Comparison of ENCODE assay signal across 9 mouse cellular contexts in the genomic region with DNA sequence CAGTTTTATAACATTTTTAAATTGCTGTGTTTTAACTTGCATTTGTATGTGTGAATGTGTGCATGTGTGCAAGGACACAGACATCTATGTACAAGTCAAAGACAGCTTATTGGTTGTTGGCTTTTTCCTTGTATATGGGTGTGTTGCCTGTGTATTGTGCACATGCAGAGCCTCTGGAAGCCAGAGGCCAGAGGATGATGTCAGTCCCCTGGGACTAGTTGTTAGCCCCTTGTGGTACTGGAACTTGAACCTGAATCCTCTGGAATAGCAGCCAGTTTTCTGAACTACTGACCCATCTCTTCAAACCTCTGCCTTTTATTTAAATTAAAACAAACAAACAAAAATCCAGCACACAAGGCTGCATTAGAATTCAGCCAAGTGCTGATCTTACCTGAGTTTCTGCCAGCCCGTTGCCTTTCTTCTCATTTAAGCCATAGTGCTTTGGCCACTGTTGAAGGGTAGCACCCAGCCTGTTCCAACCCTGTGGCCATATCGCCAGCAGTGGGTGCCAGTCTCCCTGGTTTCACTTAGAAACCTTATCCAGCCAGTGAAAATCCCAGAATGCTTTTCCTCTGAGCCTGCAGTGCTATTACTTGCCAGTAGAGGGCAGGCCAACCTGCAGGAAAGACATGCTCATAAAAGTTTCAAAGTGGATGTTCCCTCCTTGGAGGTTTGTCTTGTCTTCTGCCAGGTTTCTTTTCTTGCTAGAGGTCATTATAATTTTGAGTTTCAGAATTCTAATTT. TPM values are rescaled to one million over a fixed set of nuclear protein-coding genes. Genes with fewer than 3 reads are reported as not detected.
DNase-seq lines count a peak whose midpoint lies in the region; ATAC-seq and TF ChIP-seq lines count a peak whose summit lies in the region.
"Had no signal": no experiment of that assay in that cellular context is flagged by ENCODE, and none has a peak within 500 bp of the region (broad histone marks: within the 10 kb centered on the region; RNA-seq: fewer than 3 reads in every experiment).

No protein-coding gene starts in this region.

- TF ChIP-seq CTCF in E14TG2a.4 (conservative IDR thresholded peaks at IDR 0.05; ENCODE audit: low read length) = peak; percentile 99
- peak; percentile 98 for TF ChIP-seq CTCF in liver, postnatal 0 days (IDR thresholded peaks at IDR 0.05; ENCODE audit: low read depth)
- peak; percentile 38; the same call in 1 of the 2 replicates for TF ChIP-seq CTCF in thymus, adult 2 months (IDR thresholded peaks at IDR 0.05; ENCODE audit: borderline replicate concordance, control insufficient read depth, extremely low read depth, insufficient read depth, low read length, poor library complexity)

- no peak overlapping the region for H3K4me3 ChIP-seq in E14TG2a.4 (replicated peaks; ENCODE audit: low read length)
- no peak overlapping the region for H3K4me3 ChIP-seq in heart, embryonic 15.5 days
- no peak overlapping the region for H3K4me3 ChIP-seq in liver, postnatal 0 days (ENCODE audit: low read depth, low read length)
- H3K4me3 ChIP-seq in thymus, adult 2 months (ENCODE audit: control insufficient read depth, insufficient read depth, low read length) = no peak overlapping the region

- WGBS in heart, embryonic 15.5 days = 27% methylated on average over 2 of the region's 2 CpGs
- 28% methylated on average over 2 of the region's 2 CpGs for whole genome bisulfite sequencing in liver, postnatal 0 days (ENCODE audit: insufficient replicate concordance)
- WGBS in thymus, adult 2 months = 25% methylated on average over 2 of the region's 2 CpGs

- H3K4me1 ChIP-seq in E14TG2a.4 (replicated peaks; ENCODE audit: low read depth, low read length) = peaks cover 12% of the 10 kb centered on the region
- no peaks in the 10 kb centered on the region for H3K4me1 ChIP-seq in heart, embryonic 15.5 days (replicated peaks)
- no peaks in the 10 kb centered on the region for H3K4me1 ChIP-seq in liver, postnatal 0 days (ENCODE audit: insufficient read depth)
- H3K4me1 ChIP-seq in thymus, adult 2 months (replicated peaks; ENCODE audit: control insufficient read depth, insufficient read depth, low read length) = no peaks in the 10 kb centered on the region

- H3K9ac ChIP-seq in heart, embryonic 15.5 days = no peak overlapping the region
- H3K9ac ChIP-seq in liver, postnatal 0 days (replicated peaks) = no peak overlapping the region

- peaks cover 85% of the 10 kb centered on the region for H3K36me3 ChIP-seq in E14TG2a.4 (ENCODE audit: insufficient read depth, low read length)
- peaks cover 74% of the 10 kb centered on the region for H3K36me3 ChIP-seq in heart, embryonic 15.5 days
- peaks cover 67% of the 10 kb centered on the region for H3K36me3 ChIP-seq in liver, postnatal 0 days (replicated peaks; ENCODE audit: insufficient read depth, low read length)
- H3K36me3 ChIP-seq in thymus, adult 2 months (ENCODE audit: control insufficient read depth, insufficient read depth, low read length) = peaks cover 41% of the 10 kb centered on the region

- TF ChIP-seq POLR2A in thymus, adult 2 months (IDR thresholded peaks at IDR 0.05; ENCODE audit: control insufficient read depth, extremely low read depth, insufficient read depth, low read length, poor library complexity) = no peak

- H3K9me3 ChIP-seq in E14TG2a.4 (ENCODE audit: low read length) = no peaks in the 10 kb centered on the region
- no peaks in the 10 kb centered on the region for H3K9me3 ChIP-seq in heart, embryonic 15.5 days (replicated peaks)
- no peaks in the 10 kb centered on the region for H3K9me3 ChIP-seq in liver, postnatal 0 days (ENCODE audit: low read length)

- DNase-seq in brain, adult 2 months (ENCODE audit: low read depth, low spot score) = peak; percentile 89
- DNase-seq in fibroblast of lung, adult 2 months (ENCODE audit: low read depth) = peak; percentile 66
- DNase-seq in kidney, postnatal 4 days = peak; percentile 87 to 90
- peak; percentile 80 for DNase-seq in liver, postnatal 0 days
- peak; percentile 61 for DNase-seq in ovary, postnatal 10 days (ENCODE audit: low spot score)
- peak; percentile 74 for DNase-seq in thymus, adult 2 months

- no peak overlapping the region for H3K4me2 ChIP-seq in heart, embryonic 15.5 days
- H3K4me2 ChIP-seq in liver, postnatal 0 days (ENCODE audit: low read depth, low read length) = no peak overlapping the region

- no peak overlapping the region for H3K27ac ChIP-seq in heart, embryonic 15.5 days
- no peak overlapping the region for H3K27ac ChIP-seq in liver, postnatal 0 days (ENCODE audit: low read depth)
- no peak overlapping the region for H3K27ac ChIP-seq in thymus, adult 2 months (ENCODE audit: control insufficient read depth, insufficient read depth, low read length)

- ATAC-seq in heart, embryonic 15.5 days (replicated peaks; ENCODE audit: insufficient number of reproducible peaks, insufficient read depth, low FRiP score, low read depth) = peak; percentile 53; the same call in 1 of the 2 replicates
- peak; percentile 79 for ATAC-seq in liver, postnatal 0 days

- no peak for TF ChIP-seq EP300 in liver, postnatal 0 days (IDR thresholded peaks at IDR 0.05; ENCODE audit: low read depth)

- H3K27me3 ChIP-seq in E14TG2a.4 (ENCODE audit: insufficient read depth, low read length) = no peaks in the 10 kb centered on the region
- H3K27me3 ChIP-seq in heart, embryonic 15.5 days = no peaks in the 10 kb centered on the region
- no peaks in the 10 kb centered on the region for H3K27me3 ChIP-seq in liver, postnatal 0 days (ENCODE audit: insufficient read depth, low read length)
- no peaks in the 10 kb centered on the region for H3K27me3 ChIP-seq in thymus, adult 2 months (ENCODE audit: control insufficient read depth, insufficient read depth, low read length)

RNA-seq across cellular contexts. Expression of gene Lias, which starts 10.1 kb away (rescaled TPM):
- 54.4 and 55.3 TPM in 2 replicates for polyA plus RNA-seq in heart, embryonic 15.5 days (2015; fragmentation: Nextera tagmentation; extraction: Ambion mirVana)
- 31.1 and 34.0 TPM in 2 replicates for polyA plus RNA-seq in liver, postnatal 0 days (2015; fragmentation: Nextera tagmentation; extraction: Ambion mirVana)
- 14.7 and 17.3 TPM in 2 replicates for polyA plus RNA-seq in thymus, adult 2 months (2012; rRNA removed)

RNA-seq across cellular contexts. Expression of gene Rpl9, which starts 10.2 kb away (rescaled TPM):
- 539 and 574 TPM in 2 replicates for polyA plus RNA-seq in heart, embryonic 15.5 days (2015; fragmentation: Nextera tagmentation; extraction: Ambion mirVana)
- 609 and 626 TPM in 2 replicates for polyA plus RNA-seq in liver, postnatal 0 days (2015; fragmentation: Nextera tagmentation; extraction: Ambion mirVana)
- 342 and 364 TPM in 2 replicates for polyA plus RNA-seq in thymus, adult 2 months (2012; rRNA removed)

RNA-seq across cellular contexts. Expression of gene Ugdh, which starts 34.3 kb away (rescaled TPM):
- polyA plus RNA-seq in heart, embryonic 15.5 days (2015; fragmentation: Nextera tagmentation; extraction: Ambion mirVana) = 60.2 and 70.3 TPM in 2 replicates
- 13.0 and 13.5 TPM in 2 replicates for polyA plus RNA-seq in liver, postnatal 0 days (2015; fragmentation: Nextera tagmentation; extraction: Ambion mirVana)
- polyA plus RNA-seq in thymus, adult 2 months (2012; rRNA removed) = 10.1 and 10.7 TPM in 2 replicates

RNA-seq across cellular contexts. Expression of gene Klb, which starts 53.3 kb away (rescaled TPM):
- polyA plus RNA-seq in heart, embryonic 15.5 days (2015; fragmentation: Nextera tagmentation; extraction: Ambion mirVana) = 0.06 TPM in 1 of 2 replicates, not detected in the other
- polyA plus RNA-seq in liver, postnatal 0 days (2015; fragmentation: Nextera tagmentation; extraction: Ambion mirVana) = 17.4 and 19.3 TPM in 2 replicates
- 1.1 and 1.6 TPM in 2 replicates for polyA plus RNA-seq in thymus, adult 2 months (2012; rRNA removed)
- polyA plus RNA-seq: heart, embryonic 16.5 days had no signal

Comparison
In these comparisons a context has a peak if more than half of its experiments do, and no peak if none do; other contexts are left out.
1. CTCF ChIP-seq: peak in every context shown above with its lines; median percentile 99 in E14TG2a.4; 98 in liver, postnatal 0 days; 38 in thymus, adult 2 months.